Mouse (Mus musculus) C2C12 (cell line): ENCODE results near the gene Rab11fip5.

ENCODE experiments used
- CEBPB ChIP-seq: IDR thresholded peaks from one replicate; pipeline ENCODE4 v1.6.1; 2011; ENCODE audit warnings: low read depth, mild to moderate bottlenecking, control low read depth, moderate library complexity
- CTCF ChIP-seq: IDR thresholded peaks from one replicate; pipeline ENCODE4 v1.5.1; 2011; ENCODE audit not compliant: control insufficient read depth, insufficient read depth, insufficient read length
- FOSL1 ChIP-seq: IDR thresholded peaks from one replicate; pipeline ENCODE4 v1.8.0; 2011; ENCODE audit warnings: mild to moderate bottlenecking, low read length; ENCODE audit not compliant: poor library complexity, insufficient read depth, severe bottlenecking
- MAX ChIP-seq: IDR thresholded peaks from one replicate; pipeline ENCODE4 v1.6.1; 2011; ENCODE audit warnings: mild to moderate bottlenecking, control low read depth
- MYOG ChIP-seq: IDR thresholded peaks from one replicate; pipeline ENCODE4 v1.6.1; 2011; ENCODE audit not compliant: control insufficient read depth, insufficient read length; ENCODE audit errors: extremely low read depth
- USF1 ChIP-seq: IDR thresholded peaks from one replicate; pipeline ENCODE4 v1.6.1; 2011; ENCODE audit warnings: low read depth, mild to moderate bottlenecking, control low read depth, moderate library complexity

DNA sequence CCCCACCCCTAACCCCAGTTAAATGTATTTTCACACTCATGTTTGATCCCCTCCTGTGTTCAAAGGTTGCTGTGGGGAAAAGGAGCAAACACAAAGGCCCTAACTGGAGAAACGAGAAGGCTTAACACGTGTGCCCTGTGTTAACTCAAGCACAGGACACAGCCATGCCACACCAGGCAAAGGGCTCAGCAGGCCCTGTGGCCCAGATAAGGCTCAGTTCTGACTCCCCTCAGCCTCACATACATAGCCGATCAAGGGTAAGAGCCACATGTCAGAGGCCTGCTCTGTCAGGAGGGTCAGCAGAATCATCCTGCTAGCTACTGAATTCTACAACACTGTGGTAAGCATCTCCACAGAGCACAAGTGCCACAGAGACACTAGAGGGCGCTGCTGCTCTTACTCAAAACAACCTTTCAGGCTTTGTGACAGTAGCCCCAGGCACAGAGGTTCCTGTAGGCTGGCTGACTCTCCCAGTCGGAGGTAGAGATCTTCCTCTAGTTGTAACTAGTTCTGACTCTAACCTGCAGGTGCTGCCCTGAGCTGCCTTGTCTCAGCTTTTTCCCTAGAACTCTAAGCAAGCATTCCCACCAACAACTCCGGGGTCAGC is 28.3 kb downstream of the Rab11fip5 start:
- TF ChIP-seq CTCF (peak; percentile 78), MAX (no peak), USF1 (no peak), CEBPB (no peak), MYOG (no peak), FOSL1 (no peak)
